Mouse (Mus musculus): ENCODE measurements around the gene Rps3.

The Rps3 gene

DNA sequence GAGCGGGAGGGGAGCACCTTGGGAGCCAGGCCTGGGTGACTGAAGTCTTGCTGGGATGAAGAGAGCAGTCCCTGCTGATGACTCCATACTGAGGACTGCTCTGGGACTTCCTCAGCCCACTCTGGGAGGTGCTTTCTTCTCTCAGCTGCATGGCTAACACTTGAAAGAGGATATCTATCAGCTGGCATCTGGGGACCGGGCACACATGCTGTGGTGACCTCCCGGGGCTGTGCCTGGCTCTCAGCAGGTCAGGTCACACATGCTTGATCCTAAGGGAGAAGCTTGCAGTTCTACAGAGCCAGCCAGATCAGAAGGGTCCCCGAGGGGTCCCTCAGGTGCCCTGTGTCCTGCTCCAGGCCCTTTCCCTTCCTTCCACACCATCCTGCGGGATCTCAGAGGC, 40.4 kb downstream of the Rps3 start:
- DNase-seq (ENCODE audit: low spot score), result no peak

DNA sequence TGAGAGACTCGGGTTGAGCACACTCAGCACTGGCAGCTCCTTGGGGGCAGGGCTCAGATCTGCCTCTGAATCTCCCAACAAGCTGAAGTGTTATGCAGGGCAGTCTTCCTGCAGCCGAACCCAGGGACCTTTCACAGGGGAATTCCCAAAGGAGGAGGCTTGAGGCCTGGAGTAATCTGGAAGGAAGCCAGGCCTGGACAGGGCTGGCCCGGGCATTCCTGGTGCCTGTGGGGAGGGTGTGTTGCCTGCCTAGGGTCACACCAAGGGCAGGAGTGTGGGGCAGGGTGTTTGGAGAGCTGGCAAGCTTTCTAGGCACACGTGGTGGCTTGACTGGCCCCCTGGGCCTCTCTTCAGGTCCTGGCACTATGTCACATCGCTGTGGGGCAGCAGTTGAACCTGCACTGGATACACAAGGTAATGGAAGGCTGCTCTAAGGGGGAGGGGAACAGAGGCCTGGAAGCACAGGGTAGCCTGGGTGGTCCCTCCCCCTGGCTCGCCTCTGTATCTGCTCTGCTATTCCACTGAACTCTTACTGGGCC, 41.9 kb downstream of the Rps3 start:
- DNase-seq (ENCODE audit: low spot score), result no peak

DNA sequence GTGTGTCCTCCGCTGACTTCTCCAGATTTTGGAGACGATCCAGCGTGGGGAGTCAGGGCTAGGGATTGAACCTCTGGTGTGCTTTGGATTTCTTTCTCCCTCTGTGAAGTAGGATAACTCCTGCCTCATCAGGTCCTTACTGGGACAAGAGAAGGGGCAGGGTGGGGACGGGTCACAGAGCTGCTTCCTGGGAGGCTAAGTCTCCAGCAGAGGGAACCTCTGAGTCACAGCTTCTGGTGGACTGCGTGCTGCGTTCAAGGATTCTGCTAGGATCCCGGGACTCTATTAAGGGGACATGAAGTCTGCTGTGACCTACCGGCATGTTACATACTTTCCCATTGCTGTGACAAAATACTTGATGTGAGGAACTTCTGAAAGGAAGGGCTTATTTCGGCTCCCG, 44.7 kb downstream of the Rps3 start:
- DNase-seq (ENCODE audit: low spot score), result no peak

DNA sequence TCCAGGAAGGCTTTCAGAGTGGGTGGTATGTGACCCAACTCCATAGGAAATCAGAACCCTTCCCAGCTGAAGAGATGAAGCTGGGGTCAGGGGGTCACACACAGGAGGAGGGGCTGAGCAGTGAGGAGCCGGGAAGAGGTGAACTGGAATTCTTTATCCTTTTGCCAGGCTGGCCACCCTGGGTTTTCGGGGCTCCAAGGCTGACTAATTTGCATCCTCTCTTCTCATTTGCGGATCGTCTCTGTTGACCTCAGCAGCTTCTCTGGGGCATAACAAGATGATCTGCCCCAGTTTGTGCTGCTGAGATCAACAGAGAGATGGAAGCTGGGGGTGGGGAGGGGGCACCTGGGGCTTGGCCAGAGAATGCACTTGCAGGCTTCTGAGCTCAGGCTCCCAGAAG, 47.0 kb downstream of the Rps3 start:
- DNase-seq (ENCODE audit: low spot score), result no peak

DNA sequence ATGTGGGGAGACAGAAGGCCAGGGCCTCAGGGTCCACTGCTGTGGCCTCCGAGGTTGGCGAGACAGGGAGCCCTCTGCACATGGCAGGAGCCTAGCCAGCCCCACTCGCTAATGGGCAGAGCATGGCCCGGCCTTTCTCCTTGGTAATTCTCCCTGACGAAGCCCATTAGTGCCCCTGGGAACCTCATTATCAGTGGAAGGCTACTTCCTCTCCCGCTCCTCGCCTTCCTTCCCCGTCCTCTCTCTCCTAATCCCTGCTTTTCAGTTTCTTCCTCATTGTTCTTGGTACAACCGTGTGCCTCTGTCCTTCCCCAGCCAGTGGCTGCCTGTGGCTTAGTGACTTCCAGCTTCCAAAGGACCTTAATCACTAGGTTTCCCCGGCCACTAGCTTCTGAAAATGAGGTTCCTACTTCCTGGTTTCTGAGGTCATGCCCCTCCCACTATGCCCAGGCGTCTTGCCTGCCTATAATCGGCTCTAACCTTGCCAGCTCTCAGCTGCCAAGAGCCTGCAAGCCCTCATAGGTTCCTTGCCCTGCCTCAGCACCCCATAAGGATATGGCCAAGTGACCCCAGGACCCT, 48.8 kb downstream of the Rps3 start:
- peak; percentile 8 for DNase-seq (ENCODE audit: low spot score)

DNA sequence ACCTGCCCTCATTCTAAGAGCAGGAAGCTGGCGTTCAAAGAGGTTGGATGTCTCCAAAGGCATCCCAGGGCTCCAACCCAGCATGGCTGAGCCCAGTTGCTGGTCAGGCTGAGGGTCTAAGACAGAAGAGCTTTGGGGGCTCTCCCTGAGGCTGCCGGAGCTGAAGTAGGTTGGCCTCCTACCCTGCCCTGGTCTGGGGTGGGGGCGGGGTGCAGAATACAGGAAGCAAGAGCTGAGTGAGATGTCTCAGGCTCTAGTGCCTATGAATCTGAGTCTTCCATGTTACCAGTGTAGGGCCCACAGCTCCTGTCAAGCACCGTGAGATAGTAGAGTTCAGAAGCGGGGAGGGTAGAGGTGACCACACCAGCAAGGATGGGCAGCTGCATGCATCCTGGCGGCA, 50.7 kb downstream of the Rps3 start:
- no peak for DNase-seq (ENCODE audit: low spot score)

DNA sequence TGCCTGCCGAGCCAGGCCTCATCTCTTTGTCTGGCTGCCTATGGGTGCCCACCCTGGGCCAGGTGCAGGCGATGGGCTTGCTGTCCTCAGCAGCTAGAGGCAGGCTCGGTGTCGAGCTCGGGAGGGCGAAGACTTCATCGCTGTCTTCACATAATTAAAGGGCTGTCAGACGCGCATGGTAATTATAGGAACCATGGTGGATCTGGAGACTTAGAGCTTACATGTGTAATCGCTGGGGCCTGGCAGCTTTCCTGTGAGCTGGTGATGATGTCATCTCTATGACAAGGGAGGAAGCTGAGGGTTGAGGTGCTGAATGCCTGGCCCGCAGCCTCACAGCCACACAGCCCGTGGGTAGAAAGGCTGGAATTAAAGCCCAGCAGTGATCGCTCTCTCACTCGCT, 51.3 kb downstream of the Rps3 start:
- DNase-seq (ENCODE audit: low spot score), result no peak

DNA sequence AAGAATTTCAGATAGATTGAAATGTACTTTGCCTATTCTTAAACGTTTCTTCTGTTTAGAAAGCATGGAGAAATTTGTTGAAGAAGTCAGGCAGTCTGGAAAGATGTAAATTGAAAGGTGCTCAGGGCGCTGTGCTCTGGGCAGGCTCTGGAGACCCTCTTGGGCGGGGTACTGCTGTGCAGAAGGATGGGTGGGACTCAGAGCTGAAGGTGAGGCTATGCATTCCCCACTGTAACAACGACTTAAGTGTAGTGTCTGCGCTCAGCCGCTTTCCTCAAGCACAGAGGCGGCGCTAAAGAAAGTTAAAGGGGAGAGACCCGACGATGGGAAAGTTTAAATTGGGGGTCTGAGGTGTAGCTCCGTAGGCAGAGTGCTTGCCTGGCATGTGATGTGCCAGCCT, 53.3 kb downstream of the Rps3 start:
- no peak for DNase-seq (ENCODE audit: low spot score)

DNA sequence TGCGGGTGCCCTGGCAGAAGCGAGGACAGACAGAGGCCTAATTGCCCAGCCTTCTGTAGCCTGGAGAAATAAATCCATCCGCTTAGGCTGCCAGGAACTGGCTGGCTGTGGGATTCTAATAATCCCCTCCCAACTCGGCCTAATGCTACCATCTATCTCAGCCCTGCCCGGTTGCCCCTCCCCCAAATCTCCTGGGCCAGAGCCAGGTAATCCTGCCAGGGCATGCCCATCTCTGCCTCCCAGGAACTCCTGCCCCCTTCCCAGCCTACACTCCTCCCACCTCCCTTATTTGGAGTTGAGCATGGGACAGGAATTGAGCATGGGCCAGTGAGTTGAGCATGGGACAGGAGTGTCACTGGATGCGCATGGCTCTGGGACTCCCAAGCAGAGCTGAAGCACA, 53.8 kb downstream of the Rps3 start:
- DNase-seq (ENCODE audit: low spot score), result no peak

DNA sequence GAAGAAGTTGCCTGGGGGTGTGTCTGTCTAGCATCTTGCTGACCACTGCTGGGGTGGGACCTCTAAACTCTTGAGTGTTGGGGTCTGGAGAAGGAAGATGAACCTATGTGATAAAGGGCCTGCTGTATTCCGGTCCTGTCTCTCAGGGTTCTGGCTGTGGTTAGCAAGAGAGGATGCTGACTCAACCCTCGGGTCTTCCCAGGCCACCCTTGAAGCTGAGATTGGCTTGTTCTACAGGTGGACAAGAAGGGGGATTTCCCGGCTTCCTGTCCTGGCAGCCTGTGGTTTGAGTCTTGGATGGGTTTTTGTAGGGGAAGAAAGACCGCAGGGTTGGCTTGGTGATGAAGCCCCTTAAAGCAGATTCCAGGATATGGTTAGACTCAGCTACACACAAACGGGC, 54.7 kb downstream of the Rps3 start:
- no peak for DNase-seq (ENCODE audit: low spot score)

DNA sequence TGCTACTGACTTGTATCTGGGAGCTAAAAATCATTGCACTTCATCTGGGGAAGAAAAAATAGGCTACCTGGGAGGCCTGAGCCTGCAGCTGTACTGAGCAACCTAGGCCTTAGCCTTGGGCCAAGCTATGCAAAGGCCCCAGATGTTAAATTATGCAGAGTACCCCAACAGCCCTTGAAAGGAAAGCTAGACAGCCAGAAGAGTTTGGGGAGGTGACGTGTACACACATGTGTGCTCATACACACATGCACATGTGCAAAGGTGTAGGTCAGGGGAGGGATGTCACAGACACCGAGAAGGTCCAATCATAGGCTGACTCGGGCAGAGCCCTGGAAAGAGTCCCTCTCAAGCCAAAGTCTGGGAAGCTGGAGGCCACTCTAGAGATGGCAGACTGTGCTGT, 55.6 kb downstream of the Rps3 start:
- no peak for DNase-seq (ENCODE audit: low spot score)
